Mouse (Mus musculus) mesoderm, embryonic 11.5 days (tissue): Measurements from ENCODE around the gene Hist1h2bm.

Source experiments
- DNase-seq: peaks from one replicate; pipeline ENCODE4 v3.0.0-alpha.2; 2012; ENCODE audit warnings: low read depth, low spot score

The Hist1h2bm gene

DNA sequence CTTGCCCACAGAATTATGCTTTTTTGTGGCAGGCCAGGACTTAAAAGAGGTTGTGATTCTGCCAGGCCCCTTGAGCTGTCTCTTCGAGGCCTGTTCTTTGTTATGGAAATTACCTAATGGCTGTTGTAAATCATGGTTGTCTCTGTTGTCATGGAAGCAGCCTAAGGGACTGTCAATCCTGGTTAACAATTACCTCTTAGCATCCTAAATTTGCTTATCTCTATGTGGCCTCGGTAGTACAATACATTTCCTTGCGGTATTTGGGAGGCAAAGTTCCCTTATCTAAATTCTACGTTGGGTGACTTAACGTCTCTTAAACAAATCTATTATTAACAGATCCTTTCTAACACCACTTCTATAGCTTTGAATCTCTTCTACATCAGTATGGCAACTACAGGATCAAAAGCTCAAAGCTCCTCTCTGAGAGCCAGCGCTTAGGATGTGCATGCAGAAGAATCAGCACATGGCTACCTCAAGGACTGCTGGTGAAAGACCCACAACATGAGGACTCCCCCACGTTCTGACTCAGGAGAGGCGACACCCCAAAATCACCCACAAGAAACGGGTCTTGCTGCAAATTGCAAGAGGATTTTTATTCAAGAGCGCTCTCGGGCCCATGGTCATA lies 6.2 kb downstream of the Hist1h2bm start:
- no peak for DNase-seq

DNA sequence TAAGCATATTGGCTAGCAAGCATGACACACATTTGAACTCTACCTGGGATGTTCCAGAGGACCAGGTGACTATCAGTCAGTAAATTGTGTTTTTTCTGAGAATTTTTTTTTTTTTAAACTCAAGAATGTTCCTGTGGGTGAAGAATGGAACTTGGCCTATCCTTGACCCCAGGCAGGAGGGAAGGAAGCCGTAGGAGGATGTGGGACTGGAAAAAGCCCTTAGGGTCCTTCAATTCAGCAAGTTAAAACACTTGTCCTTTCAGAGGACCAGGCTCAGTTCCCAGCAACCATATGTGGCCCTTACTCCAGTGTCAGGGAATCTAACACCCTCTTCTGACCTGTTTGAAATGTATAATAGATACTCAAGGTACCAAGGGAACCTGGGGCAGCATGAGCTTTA lies 7.7 kb downstream of the Hist1h2bm start:
- no peak for DNase-seq

DNA sequence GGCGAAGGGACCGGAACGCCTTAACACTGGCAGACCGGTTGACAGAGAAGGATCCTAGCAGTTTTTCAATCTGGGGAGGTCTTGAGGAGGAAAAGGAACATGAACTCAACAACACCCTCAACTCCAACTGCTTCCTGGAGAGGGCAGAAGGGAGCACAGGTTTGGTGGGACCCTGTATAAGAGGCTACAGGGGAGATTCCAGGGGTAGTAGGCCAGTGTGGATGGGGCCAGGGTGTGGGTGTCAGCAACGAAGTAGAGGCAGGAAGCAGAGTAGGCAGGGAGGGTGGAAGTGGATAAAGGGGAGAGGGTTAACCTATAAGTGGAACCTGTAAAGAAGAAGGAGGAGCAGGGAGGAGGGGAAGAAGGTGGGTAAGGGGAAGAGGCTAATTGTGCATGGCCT lies 11.6 kb downstream of the Hist1h2bm start:
- DNase-seq = peak; percentile 54

DNA sequence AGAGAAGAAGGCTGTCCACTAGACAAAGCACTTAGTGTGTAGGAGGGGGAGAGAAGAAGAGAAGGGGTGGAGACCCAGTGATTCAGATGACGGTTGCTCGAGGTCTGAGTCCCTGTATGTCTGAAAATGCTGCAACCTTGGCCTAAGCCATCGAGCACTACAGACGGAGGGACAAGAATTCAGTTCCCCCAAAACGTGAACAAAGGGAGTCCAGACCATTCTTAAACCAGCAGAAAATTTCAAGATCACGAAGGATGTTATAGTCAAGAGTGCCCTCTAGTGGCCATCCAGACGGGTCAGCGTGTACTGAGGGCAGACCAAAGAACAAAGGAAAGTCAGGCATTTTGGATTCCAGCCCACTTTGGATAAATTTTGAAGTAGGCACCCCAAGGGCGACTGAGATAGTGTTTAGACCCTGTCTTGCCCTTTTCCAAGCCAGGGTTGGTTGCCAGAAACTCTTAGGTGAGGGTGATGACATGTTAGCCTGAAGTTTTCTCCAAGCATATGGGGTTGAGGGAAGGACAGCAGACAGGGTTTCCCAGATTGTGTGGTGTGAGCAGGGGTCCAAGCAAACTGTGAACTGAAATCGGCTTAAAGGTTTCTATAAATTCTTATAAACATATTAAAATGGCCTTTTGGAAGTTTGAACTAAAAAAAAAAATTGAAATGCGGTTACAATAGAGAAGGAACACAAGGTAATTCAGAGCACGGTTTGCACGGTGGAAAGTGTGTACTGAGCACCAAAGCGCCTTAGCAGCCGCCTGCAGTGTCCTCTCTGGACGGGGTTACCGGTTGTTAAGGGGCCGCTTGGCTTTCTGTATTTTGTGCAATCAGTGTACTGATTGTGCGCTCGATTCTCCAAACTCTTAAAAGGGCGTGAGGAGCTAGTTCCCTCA lies 12.4 kb downstream of the Hist1h2bm start:
- DNase-seq = peak; percentile 95

DNA sequence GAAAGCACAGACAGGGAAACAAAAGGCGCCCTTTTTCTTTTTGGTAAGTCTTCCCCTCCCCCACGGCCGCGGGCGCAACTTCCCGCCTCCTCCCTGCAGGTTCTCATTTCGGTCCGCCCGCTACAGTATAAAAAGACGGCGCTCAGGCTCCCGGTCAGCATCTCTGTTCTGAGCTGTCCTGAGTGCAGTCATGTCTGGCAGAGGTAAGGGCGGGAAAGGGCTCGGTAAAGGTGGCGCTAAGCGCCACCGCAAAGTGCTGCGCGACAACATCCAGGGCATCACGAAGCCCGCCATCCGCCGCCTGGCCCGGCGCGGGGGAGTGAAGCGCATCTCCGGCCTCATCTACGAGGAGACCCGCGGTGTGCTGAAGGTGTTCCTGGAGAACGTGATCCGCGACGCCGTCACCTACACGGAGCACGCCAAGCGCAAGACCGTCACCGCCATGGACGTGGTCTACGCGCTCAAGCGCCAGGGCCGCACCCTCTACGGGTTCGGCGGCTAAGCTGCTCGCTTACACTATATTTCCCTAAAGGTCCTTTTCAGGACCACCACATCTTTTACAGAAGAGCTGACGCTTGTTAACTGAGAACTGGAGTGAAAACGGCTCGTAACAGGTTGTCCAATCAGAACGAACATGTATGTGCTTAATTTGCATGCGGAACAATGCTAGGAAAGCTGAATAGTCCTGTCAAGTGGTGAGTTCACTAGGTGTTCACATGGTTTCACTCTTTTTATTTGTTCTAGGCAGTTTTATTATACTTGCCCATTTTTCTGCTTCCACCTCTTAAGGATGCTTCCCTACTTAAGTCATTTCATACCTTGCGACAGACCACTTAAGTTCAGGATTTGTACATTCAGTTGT lies 13.3 kb downstream of the Hist1h2bm start, which contains the start of gene Hist1h4j:
Hist1h4j (plus strand) TSS at position 159 of the 862 bp plus-strand sequence.
- peak; percentile 94 for DNase-seq

DNA sequence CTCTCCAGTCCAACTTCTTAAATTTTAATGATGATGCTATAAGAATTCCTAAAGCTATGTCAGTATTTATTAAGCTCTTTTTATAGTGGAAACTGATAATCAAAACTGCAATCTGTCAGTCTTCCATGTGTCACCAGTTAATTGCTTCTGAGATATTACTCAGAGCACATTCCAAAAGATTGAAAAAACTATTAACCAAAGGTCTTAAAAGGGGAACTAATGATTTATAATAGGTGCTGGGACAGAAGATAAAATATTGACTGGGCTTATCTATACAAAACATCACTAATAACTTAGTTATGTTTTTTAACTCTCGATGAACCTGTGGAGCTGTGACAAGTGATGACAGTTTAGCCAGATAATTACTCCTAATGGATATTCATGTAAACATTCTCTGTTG lies 23.2 kb downstream of the Hist1h2bm start:
- no peak for DNase-seq

DNA sequence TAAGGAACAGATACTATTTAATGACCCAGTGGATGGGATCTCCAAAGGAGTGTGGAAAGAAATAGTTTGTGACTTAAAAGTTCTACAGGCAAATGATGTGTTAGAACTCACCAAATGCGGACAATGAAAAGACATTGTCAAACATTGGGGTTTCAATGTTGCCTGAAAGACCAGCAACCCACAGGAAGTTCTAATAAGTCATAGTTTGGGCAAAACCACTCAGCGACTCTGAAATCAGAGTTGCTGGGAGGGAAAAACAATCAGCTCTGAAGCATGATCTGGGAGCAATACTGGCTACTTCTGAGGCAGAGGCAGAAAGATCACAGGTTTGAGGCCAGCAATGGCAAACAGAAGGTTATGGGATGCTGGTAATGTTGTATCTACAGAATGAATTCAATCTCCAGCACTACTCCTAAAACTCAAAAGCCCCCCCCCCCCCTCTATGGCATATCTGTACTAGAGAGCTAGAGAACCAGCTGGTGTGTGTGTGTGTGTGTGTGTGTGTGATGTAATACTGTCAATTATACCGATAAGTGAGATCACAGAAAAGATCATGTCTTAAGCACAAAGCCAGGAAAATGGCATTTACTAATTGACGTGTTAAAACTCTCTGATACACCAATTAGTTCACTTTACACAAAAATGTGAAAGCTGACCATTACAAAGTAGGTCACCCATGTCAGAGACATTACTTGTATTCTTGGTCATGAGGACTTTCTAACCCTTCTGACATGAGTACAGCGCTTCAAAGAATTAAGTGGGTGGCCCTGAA lies 27.7 kb downstream of the Hist1h2bm start:
- peak; percentile 47 for DNase-seq

DNA sequence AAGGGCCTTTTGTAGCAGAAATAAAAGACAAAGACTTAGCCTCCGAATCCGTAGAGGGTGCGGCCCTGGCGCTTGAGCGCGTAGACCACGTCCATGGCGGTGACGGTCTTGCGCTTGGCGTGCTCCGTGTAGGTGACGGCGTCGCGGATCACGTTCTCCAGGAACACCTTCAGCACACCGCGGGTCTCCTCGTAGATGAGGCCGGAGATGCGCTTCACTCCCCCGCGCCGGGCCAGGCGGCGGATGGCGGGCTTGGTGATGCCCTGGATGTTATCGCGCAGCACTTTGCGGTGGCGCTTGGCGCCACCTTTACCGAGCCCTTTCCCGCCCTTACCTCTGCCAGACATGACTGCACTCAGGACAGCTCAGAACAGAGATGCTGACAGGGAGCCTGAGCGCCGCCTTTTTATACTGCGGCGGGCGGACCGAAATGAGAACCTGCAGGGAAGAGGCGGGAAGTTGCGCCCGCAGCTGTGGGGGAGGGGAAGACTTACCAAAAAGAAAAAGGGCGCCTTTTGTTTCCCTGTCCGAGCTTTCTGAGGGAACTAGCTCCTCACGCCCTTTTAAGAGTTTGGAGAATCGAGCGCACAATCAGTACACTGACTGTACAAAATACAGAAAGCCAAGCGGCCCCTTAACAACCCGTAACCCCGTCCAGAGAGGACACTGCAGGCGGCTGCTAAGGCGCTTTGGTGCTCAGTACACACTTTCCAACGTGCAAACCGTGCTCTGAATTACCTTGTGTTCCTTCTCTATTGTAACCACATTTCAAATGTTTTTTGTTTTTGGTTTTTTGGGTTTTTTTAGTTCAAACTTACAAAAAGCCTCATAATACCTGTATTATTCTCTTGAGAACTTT lies 28.5 kb downstream of the Hist1h2bm start, which contains the start of gene Hist1h4k:
Hist1h4k (minus strand) TSS at position 347 of the 859 bp plus-strand sequence.
- DNase-seq = peak; percentile 94

DNA sequence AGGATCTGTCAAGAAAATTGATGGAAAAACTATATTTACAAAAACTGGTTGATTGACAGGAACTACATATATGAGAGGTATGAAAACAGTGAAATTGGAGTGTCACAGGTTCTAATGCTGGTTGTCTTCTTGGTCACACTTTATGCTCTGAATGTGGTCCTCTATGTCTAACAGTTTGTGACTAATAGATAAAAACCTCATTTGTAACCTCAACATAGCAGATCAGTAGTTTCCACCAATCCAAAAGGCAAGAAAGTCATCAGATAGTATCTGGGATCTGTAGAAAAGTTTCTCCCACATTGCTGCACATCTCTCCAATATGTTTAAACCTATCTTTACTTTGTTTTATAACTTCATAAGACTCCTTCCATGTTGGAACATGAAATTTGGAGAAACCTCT lies 29.6 kb downstream of the Hist1h2bm start:
- no peak for DNase-seq

DNA sequence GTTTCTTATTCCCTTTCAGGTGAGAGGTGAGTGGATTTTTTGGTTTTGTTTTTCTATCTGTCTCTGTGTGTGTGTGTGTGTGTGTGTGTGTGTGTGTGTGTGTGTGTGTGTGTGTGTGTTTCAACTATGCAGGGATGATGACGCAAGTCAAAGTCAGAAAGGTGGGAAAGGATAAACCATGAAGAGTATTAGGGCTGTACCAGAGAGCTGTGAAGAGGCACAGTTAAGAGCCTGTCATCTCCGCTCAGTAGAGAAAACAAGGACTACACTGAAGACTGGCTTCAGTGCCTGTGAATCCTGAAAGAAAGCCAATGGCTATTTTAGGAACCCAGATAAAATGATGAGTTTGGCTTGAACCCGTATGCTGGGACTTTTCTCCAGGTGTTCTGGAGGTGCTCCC lies 30.0 kb downstream of the Hist1h2bm start:
- DNase-seq = no peak

DNA sequence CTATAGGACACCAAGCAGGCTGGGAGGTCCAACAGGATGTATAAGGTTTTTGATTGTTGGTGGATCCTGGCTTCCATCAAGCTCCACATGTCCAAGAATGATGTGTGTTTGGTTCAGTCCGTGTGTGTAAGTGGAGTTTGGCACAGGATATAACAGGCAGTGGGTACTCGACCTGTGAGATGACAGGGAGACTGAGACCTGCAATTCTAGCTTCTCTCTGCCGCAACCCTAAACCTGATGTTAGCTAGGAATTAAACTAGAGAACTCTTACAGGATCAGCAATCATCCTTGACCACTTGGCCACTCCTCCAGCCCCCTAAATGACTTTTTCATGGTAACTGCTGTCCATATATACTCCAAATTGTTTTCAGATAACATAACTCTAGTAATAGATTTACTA lies 30.5 kb downstream of the Hist1h2bm start:
- no peak for DNase-seq

DNA sequence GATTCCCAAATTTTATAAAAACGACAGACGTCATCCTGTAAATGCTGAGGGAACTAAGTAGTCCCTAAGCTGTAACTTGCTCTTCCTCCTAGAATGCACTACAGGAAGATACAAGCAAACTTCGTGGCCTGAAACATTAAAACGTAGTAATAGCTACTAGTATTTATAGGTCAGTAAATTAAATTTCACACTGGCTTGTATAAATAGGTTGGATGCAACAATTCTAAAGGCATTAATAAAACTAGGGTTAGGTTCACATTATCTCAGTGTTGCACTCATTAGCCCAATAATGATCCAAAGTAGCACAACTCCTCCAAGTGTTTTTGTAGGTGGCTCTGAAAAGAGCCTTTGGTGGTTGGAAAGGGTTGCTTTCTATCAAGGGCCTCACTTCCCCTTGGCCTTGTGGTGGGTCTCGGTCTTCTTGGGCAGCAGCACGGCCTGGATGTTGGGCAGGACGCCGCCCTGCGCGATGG lies 31.2 kb downstream of the Hist1h2bm start:
- DNase-seq = peak; percentile 8

DNA sequence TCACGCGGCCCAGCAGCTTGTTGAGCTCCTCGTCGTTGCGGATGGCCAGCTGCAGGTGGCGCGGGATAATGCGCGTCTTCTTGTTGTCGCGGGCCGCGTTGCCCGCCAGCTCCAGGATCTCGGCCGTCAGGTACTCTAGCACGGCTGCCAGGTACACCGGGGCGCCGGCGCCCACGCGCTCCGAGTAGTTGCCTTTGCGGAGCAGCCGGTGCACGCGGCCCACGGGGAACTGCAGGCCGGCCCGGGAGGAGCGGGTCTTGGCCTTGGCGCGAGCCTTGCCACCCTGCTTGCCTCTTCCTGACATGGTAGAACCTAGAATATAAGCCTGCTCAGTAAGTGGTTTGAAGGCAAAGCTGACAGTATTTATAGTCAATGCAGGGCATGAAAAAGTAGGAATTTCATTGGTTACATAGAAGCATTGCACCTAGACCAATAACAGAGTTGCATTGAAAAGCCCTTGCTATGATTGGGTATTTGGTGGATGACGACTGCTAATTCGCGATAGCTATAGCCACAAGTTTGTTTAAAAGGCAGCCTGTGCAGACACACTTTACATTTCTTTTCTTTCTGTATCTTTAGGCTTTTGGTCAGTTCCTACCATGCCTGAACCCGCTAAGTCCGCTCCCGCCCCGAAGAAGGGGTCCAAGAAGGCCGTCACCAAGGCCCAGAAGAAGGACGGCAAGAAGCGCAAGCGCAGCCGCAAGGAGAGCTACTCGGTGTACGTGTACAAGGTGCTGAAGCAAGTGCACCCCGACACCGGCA lies 31.9 kb downstream of the Hist1h2bm start, which contains the start of the genes Hist1h2ak and Hist1h2bn:
Hist1h2ak (minus strand) TSS at position 304 of the 762 bp plus-strand sequence.
Hist1h2bn (plus strand) TSS at position 600 of the 762 bp plus-strand sequence.
- peak; percentile 94 for DNase-seq

DNA sequence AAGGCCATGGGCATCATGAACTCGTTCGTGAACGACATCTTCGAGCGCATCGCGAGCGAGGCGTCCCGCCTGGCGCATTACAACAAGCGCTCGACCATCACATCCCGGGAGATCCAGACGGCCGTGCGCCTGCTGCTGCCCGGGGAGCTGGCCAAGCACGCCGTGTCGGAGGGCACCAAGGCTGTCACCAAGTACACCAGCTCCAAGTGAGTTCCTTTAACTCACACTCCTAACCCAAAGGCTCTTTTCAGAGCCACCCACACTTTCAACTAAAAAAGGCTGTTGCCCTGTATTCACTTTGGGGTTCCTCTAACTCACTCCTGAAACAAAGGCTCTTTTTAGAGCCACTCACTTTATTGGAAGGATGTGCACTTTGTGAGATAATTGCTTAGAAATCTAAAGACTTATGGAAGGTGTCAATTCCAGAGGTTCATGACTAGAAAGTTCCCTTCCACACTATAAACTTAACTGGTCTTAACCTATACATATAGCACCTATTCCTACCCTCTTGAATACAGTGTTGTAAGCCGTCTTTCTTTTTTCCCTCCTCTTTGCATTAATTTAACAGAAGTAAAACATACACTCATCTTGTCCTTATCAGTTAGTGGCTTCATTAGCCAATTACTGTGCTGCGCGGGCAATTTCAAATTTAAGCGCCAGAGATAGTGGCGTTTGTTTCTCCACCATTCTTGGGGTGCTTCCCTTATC lies 32.6 kb downstream of the Hist1h2bm start:
- peak; percentile 29 for DNase-seq

DNA sequence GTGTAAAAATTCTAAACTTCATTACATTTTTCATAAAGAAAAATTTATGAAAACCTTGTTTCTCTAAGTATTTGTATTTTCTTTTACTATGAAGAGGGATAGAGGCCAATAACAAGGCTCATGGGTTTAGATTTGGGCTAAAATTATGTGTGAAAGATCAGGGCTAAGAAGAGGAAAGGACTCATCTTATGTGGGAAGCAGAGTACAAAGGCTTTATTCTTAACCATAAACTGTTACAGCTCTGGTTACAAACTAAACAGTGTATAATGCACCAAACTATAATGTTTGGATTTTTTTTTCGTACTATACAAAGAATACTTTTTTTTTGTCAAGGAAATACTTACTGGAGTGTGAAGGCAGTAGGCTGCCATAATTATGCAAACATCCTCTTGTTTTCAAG lies 33.9 kb downstream of the Hist1h2bm start:
- DNase-seq = no peak
